Comparison of ENCODE assay signal across 8 mouse cellular contexts in genomic region chr5:74531630-74532280, GRCm38 (mm10). TPM values are rescaled to one million over a fixed set of nuclear protein-coding genes. Genes with fewer than 3 reads are reported as not detected.
DNase-seq lines count a peak whose midpoint lies in the region; ATAC-seq and TF ChIP-seq lines count a peak whose summit lies in the region.

TSS of gene Scfd2 (minus strand) at chr5:74531759.

- no peak for TF ChIP-seq CTCF in midbrain, postnatal 0 days (IDR thresholded peaks at IDR 0.05)

- H3K4me3 ChIP-seq in embryonic facial prominence, embryonic 14.5 days (ENCODE audit: low read depth, low read length) = peak within 1 kb of the TSS; percentile 93
- peak within 1 kb of the TSS; percentile 81 for H3K4me3 ChIP-seq in limb, embryonic 14.5 days (replicated peaks; ENCODE audit: low read length)
- peak within 1 kb of the TSS; percentile 97 for H3K4me3 ChIP-seq in midbrain, postnatal 0 days (ENCODE audit: low read depth, low read length)

- DNase-seq in 3T3-L1 (ENCODE audit: low read depth, low spot score) = peak; percentile 98
- DNase-seq in adrenal gland, postnatal 4 days (ENCODE audit: low spot score in 2 of 2) = peak; percentile 97
- DNase-seq in embryonic facial prominence, embryonic 14.5 days (ENCODE audit: low spot score) = peak; percentile 97
- DNase-seq in heart, adult 8-10 months (ENCODE audit: low spot score) = peak; percentile 96
- peak; percentile 97 for DNase-seq in kidney, adult 9 months
- peak; percentile 96 for DNase-seq in limb, embryonic 14.5 days (ENCODE audit: low spot score)
- peak; percentile 97 for DNase-seq in midbrain, postnatal 0 days (ENCODE audit: low spot score)
- DNase-seq in spleen, postnatal 14 days (ENCODE audit: low spot score in 2 of 2) = peak; percentile 89 to 96

- peak within 1 kb of the TSS; percentile 70 for H3K9ac ChIP-seq in embryonic facial prominence, embryonic 14.5 days (ENCODE audit: low read depth, low read length)
- H3K9ac ChIP-seq in limb, embryonic 14.5 days (ENCODE audit: low read depth, low read length, severe bottlenecking) = peak within 1 kb of the TSS; percentile 53
- peak within 1 kb of the TSS; percentile 67 for H3K9ac ChIP-seq in midbrain, postnatal 0 days (replicated peaks; ENCODE audit: low read length, poor library complexity, severe bottlenecking)

- H3K9me3 ChIP-seq in embryonic facial prominence, embryonic 14.5 days (ENCODE audit: control insufficient read depth, low read length) = no peaks in the 10 kb centered on the region
- H3K9me3 ChIP-seq in limb, embryonic 14.5 days (ENCODE audit: control insufficient read depth, low read length) = no peaks in the 10 kb centered on the region
- H3K9me3 ChIP-seq in midbrain, postnatal 0 days (ENCODE audit: low read length) = no peaks in the 10 kb centered on the region

- no peaks in the 10 kb centered on the region for H3K36me3 ChIP-seq in embryonic facial prominence, embryonic 14.5 days (ENCODE audit: control insufficient read depth, insufficient read depth, low read length)
- no peaks in the 10 kb centered on the region for H3K36me3 ChIP-seq in limb, embryonic 14.5 days (ENCODE audit: control insufficient read depth, insufficient read depth, low read length)
- H3K36me3 ChIP-seq in midbrain, postnatal 0 days (ENCODE audit: insufficient read depth, low read length) = no peaks in the 10 kb centered on the region

- peak within 1 kb of the TSS; percentile 63 for H3K27ac ChIP-seq in embryonic facial prominence, embryonic 14.5 days (replicated peaks; ENCODE audit: low read depth, low read length)
- H3K27ac ChIP-seq in limb, embryonic 14.5 days (replicated peaks; ENCODE audit: low read depth, low read length) = no peak within 1 kb of the TSS; the same call in 1 of the 2 replicates
- peak within 1 kb of the TSS; percentile 58 for H3K27ac ChIP-seq in midbrain, postnatal 0 days (ENCODE audit: low read depth, low read length)

- WGBS in embryonic facial prominence, embryonic 14.5 days = 7% methylated on average over 35 of the region's 35 CpGs
- WGBS in limb, embryonic 14.5 days = 7% methylated on average over 35 of the region's 35 CpGs
- 8% methylated on average over 35 of the region's 35 CpGs for WGBS in midbrain, postnatal 0 days

- ATAC-seq in embryonic facial prominence, embryonic 14.5 days (ENCODE audit: low read depth) = peak; percentile 91
- ATAC-seq in limb, embryonic 14.5 days (ENCODE audit: low FRiP score, low read depth) = peak; percentile 88
- peak; percentile 90 for ATAC-seq in midbrain, postnatal 0 days (ENCODE audit: low FRiP score)

- H3K27me3 ChIP-seq in embryonic facial prominence, embryonic 14.5 days (replicated peaks; ENCODE audit: control insufficient read depth, insufficient read depth, low read length) = no peaks in the 10 kb centered on the region
- H3K27me3 ChIP-seq in limb, embryonic 14.5 days (ENCODE audit: control insufficient read depth, insufficient read depth, low read length) = no peaks in the 10 kb centered on the region
- H3K27me3 ChIP-seq in midbrain, postnatal 0 days (ENCODE audit: insufficient read depth, low read length) = no peaks in the 10 kb centered on the region

- peak within 1 kb of the TSS; percentile 99 for H3K4me2 ChIP-seq in embryonic facial prominence, embryonic 14.5 days (ENCODE audit: low read depth, low read length)
- H3K4me2 ChIP-seq in limb, embryonic 14.5 days (replicated peaks; ENCODE audit: low read depth, low read length, severe bottlenecking) = peak within 1 kb of the TSS; percentile 94
- H3K4me2 ChIP-seq in midbrain, postnatal 0 days (ENCODE audit: low read depth, low read length, poor library complexity, severe bottlenecking) = peak within 1 kb of the TSS; percentile 99

- 0 out of 2 replicates have a peak, but pooled peaks have one; percentile 36 for TF ChIP-seq POLR2A in limb, embryonic 14.5 days (IDR thresholded peaks at IDR 0.05; ENCODE audit: borderline replicate concordance, extremely low read depth, insufficient read depth, insufficient read length)

- H3K4me1 ChIP-seq in embryonic facial prominence, embryonic 14.5 days (ENCODE audit: control insufficient read depth, insufficient read depth, low read length) = peaks cover 17% of the 10 kb centered on the region
- H3K4me1 ChIP-seq in limb, embryonic 14.5 days (ENCODE audit: control insufficient read depth, insufficient read depth, low read length) = peaks cover 18% of the 10 kb centered on the region
- H3K4me1 ChIP-seq in midbrain, postnatal 0 days (ENCODE audit: insufficient read depth, low read length) = peaks cover 12% of the 10 kb centered on the region; the same call in 1 of the 2 replicates

RNA-seq across cellular contexts. Expression of gene Scfd2, which starts in this region (rescaled TPM):
- 10 to 100 TPM; 20.1 to 21.1 TPM for total RNA-seq in adrenal gland, postnatal 4 days (2021)
- polyA plus RNA-seq in embryonic facial prominence, embryonic 14.5 days (2014; fragmentation: Nextera tagmentation; extraction: Ambion mirVana) = 19.8 and 21.3 TPM in 2 replicates
- total RNA-seq in heart, adult 8-10 months (2022) = 10 to 100 TPM in 3 of 4 experiments, 1 to 10 TPM in 1; 9.9 to 18.2 (median 12.5) TPM
- polyA plus RNA-seq in limb, embryonic 14.5 days (2012; rRNA removed) = 9.6 and 13.5 TPM in 2 replicates
- 16.2 and 17.4 TPM in 2 replicates for polyA plus RNA-seq in limb, embryonic 14.5 days (2014; fragmentation: Nextera tagmentation; extraction: Ambion mirVana)
- 23.6 and 33.2 TPM in 2 replicates for total RNA-seq in midbrain, postnatal 0 days (2014; rRNA removed)
- polyA plus RNA-seq in midbrain, postnatal 0 days (2015; fragmentation: Nextera tagmentation; extraction: Ambion mirVana) = 16.0 and 17.5 TPM in 2 replicates
